Mouse (Mus musculus): ENCODE measurements around the gene Aadac.

- TF ChIP-seq CTCF (IDR thresholded peaks at IDR 0.05; ENCODE audit: insufficient read depth, low read depth, low read length) (no peak), POLR2A (IDR thresholded peaks at IDR 0.05; ENCODE audit: insufficient read depth, low read depth, low read length) (no peak)
Observed at GRCm38 (mm10) chr3:60057809-60058082, 32.2 kb downstream of the Aadac start.

Data from olfactory bulb, adult 2 months (tissue).